Mouse (Mus musculus) liver, embryonic 14.5 days (tissue): ENCODE data around the gene Trim7.

Experiments
- CTCF ChIP-seq: IDR thresholded peaks from 2 replicates; pipeline ENCODE4 v1.5.1; 2016; ENCODE audit warnings: antibody characterized with exemption, low read depth, control low read depth
- EP300 ChIP-seq: IDR thresholded peaks from 2 replicates; pipeline ENCODE4 v1.6.1; 2016; ENCODE audit warnings: antibody characterized with exemption, low read depth

GRCm38 (mm10) chr11:48852190-48852589, 26.2 kb downstream of the Trim7 start:
- TF ChIP-seq EP300 (no peak), CTCF (no peak)
